Mouse (Mus musculus): ENCODE data around the gene Foxd2.

Foxd2 gene

DNA sequence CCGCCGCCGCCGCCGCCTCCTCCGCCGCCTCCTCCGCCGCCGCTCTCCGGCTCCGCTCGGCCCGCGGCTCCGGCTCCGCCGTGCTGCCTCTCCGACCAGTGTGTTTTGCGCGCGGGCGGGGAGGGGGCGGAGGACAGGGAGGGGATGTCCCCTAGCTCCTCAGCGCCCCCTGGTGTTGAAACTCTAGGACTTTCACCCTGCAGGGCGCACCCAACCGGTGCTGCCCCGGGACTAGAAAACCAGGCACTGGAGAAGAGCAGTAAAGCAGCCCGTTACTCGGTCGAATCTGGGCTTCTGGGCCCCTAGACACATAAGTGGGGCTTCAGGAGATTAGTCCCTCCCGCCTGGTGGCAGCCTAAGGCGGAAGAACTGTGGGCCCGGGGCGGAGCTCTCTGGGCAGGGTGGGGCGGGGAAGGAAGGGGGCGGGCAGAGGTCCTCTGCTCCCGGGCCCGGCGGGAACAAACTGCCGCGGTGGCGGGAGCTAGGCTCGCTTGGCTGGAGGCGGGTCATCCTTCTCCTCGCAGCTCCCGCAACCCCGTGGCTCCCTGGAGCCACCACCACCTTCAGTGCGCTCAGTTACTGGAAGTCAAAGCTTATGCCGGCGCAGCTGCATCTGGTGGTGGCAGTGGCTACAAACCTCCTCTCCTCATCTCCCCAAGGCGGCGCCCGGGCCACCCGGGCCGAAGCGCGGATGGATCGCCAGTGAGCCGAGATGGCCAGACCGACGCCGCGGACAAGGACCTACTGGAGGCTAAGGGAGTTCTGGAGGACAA lies at the start of gene Foxd2:
Foxd2 (minus strand) TSS at position 45 of the 773 bp plus-strand sequence.
- ChIA-PET CTCF (interaction anchor here (0.6 to 3.1 kb wide), 45 partner anchors 9 to 1111 kb away, joined by 3 to 54 read pairs (median 4); partner anchors contain the start of genes Foxe3 (in 3 of the 4) and Stil (in 1 of the 4)), POLR2A (interaction anchor here in 3 of 4 experiments (0.6 to 1.8 kb wide), 9 partner anchors 9 to 243 kb away, joined by 3 to 6 read pairs (median 3); partner anchors contain the start of genes Cmpk1 (in 1 of the 3) and Stil (in 1 of the 3))

DNA sequence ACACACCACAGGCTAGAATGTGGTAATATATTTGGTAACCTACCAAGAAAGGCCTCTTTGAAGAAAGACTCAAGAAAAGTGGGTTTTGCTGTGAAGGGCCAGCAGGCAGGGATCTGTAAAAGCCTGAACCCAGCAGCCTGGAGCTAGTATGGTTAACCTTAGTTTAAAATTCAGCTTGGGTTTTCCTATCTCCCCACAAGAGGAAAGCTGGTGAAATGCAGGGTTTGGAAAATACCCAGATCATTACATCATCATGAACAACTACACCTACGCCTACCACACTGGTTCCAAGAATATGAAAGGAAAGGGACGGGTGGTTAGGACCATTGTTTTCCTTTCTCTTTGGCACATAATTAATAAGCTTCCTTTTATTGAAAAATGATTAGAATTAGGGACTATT lies 49.6 kb upstream of the Foxd2 start:
- ChIA-PET POLR2A (interaction anchor here in 1 of 4 experiments (1.9 kb wide), 1 partner anchor 41 kb away, joined by 5 read pairs; the partner anchor contains the start of gene Stil), CTCF (no interaction called here)

DNA sequence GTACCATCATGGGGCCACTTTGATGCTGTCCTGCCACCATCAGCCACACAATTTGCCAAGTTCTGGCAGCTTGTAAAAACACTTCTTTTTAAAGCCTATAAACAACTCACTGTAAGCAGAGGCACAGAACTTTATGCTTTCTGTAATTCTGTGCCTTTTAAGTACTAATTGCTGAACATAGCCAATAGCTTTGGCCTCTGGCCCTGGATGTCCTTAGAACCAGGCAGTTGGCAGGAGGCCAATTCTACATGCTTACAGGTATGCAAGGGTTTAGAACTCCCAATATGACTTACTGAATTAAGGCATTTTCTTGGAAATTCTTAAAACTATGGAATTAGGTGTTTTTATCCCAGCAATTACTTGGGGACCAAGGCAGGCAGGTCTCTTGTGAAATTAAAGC lies 48.7 kb upstream of the Foxd2 start:
- CTCF ChIA-PET: no interaction called here
- POLR2A ChIA-PET: interaction anchor here in 1 of 4 experiments (0.9 kb wide), 1 partner anchor 9 kb away, joined by 3 read pairs; no protein-coding TSS in a partner anchor

DNA sequence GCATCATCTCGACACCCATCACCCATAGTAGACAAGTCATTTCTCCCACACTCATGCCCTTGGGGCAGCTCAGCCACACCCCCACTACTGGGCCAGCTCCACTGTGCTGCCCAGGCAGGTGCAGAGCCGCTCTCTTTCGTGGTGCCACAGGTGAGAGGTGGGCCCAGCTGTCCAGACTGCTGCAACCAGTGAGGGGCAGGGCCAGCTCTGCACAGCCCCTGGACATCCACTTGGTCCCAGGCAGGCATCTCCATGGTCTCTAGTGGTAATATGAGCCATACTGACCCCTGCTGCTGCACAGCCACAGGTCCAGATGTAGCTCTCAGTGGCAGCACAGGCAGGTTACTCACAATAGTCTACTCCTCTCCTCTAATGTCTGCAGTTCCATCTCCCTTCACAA lies 44.5 kb upstream of the Foxd2 start:
- ChIA-PET CTCF (interaction anchor here in 1 of 4 experiments (0.7 kb wide), 1 partner anchor 46 kb away, joined by 7 read pairs; no protein-coding TSS in a partner anchor), POLR2A (no interaction called here)

DNA sequence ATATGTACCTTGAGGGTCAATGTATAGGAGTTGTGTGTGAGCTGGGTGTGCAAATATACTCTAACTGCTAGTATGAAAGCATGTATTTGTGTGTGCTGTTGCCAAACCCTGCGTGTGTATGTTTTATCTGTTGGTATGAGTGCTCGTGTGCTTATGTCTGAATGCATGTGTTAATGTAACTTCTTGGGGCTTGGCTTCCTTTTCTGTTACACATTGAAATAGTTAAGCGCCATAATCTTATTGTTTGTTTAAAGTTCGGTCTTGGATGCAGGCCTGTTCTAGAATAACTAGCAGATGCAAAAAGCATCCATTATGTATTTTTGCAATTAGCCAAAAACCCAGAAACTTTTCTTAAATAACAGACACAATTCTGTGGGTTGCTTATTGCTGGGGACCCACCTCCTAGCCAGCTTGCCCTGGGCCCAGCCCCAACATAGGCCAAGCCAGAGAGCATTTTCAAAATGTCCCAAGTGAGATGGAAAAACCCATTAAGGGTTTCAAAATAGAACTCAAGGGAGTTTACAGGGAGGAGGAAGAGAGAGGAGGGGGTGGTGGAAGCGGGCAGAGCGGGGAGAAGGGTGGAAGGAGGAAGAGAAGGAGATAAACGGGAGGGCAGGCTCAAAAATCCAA lies 39.3 kb upstream of the Foxd2 start:
- ChIA-PET POLR2A (no interaction called here), CTCF (interaction anchor here in 3 of 4 experiments (0.6 to 2.2 kb wide), 14 partner anchors 9 to 300 kb away, joined by 3 to 11 read pairs (median 3); partner anchors contain the start of gene Foxd2 (in 1 of the 3))

DNA sequence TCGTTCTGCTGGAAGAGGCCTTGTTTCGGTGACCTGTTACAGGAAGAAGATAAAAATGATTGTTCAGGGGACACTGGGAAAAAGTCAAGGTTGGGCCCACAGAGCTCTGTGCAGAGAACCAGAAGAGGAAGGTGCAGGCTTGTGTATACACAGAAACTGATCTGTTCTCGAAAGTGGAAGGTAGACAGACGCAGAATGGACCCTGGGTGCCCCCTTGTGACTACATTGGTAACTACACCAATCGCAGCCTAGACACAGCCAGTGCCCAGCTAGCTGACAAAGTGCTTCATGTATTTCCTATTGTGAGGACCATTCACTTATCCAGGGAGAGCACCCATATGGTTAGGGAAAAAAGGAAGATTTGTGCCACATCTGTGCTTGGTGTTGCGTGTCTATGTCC lies 38.7 kb upstream of the Foxd2 start:
- ChIA-PET POLR2A (interaction anchor here in 2 of 4 experiments (0.6 kb wide), 2 partner anchors 52 to 179 kb away, joined by 3 read pairs; partner anchors contain the start of gene Stil (in 1 of the 2)), CTCF (interaction anchor here (0.6 to 2.2 kb wide), 18 partner anchors 8 to 299 kb away, joined by 3 to 11 read pairs (median 3); partner anchors contain the start of gene Foxd2 (in 1 of the 4))

DNA sequence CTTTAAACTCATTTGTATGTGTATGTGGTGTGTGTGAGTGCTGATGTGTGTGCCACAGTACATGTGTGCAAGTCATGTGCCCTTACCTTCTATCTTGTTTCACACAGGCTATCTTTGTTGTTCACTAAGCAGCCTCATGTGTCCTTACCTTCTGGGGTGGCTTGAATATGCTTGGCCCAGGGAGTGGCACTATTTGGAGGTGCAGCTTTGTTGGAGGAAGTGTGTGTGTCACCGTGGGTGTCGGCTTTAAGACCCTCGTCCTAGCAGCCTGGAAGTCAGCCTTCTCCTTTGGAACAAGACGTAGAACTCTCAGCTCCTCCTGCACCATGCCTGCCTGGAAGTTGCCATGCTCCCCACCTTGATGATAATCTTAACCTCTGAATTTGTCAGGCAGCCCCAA lies 37.7 kb upstream of the Foxd2 start:
- ChIA-PET CTCF (interaction anchor here in 3 of 4 experiments (0.6 to 2.2 kb wide), 9 partner anchors 9 to 298 kb away, joined by 3 to 11 read pairs (median 5); partner anchors contain the start of gene Foxd2 (in 1 of the 3)), POLR2A (interaction anchor here in 2 of 4 experiments (0.7 to 0.8 kb wide), 2 partner anchors 9 to 31 kb away, joined by 3 read pairs; no protein-coding TSS in a partner anchor)

DNA sequence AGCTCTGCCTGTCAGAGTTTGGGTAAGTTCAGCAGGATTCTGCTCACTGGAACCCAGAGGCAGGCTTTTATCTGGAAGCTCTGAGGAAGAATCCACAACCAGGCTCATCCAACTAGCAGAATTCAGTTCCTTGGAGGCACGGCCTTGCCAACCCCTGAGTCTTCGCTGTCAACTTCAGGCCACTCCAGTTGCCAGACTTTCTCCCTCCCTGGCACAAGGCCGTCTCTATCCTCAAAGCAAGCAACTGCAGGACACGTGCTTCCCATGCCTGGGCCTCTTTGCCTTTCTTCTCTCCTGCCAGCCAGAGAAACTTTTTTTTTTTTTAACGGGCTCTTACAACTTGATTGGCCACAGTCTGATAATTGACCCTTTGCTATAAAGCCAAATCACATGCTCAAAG lies 36.3 kb upstream of the Foxd2 start:
- ChIA-PET CTCF (interaction anchor here in 1 of 4 experiments (1.0 kb wide), 1 partner anchor 32 kb away, joined by 4 read pairs; no protein-coding TSS in a partner anchor), POLR2A (interaction anchor here in 1 of 4 experiments (0.7 kb wide), 1 partner anchor 144 kb away, joined by 3 read pairs; the partner anchor contains the start of gene Pdzk1ip1)

DNA sequence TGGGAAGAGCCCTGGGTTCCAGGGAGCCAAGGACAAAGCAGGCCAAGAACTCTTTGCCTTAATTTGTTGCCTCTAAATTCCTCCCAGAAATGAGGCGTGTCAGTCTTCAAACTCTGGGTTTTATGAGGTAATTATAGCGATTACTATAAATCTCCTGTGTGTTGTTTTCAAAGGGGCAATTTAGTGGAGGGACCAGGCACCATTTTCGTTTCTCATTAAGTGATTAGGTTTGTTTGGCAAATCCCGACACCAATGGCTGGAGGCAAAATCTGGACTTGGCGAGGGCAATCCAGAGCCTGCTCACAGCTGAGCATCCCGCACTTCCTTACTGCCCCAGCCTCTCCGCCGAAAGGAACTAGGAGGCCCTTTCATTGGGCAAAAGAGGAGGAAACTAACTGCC lies 33.9 kb upstream of the Foxd2 start:
- POLR2A ChIA-PET: no interaction called here

DNA sequence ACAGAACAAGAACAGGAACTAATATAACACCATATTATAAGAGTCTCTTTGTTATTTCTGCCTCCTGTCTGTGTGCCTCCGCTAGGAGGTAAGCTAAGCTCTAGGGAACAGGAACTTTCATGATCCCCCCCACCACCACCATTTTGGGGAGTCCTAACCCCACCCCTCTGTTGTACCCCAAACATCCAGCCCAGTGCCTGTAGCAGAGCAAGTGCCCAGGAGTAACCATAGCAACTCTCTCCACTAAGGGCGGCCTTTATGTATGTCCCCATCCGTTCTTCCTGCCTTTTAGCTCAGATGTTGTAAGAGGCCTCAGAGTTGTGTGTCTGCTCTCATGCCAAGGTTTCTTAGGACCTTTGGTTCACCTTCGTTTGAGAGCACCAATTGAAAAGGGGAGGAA lies 33.4 kb upstream of the Foxd2 start:
- ChIA-PET POLR2A (no interaction called here), CTCF (interaction anchor here in 1 of 4 experiments (0.9 kb wide), 1 partner anchor 253 kb away, joined by 4 read pairs; no protein-coding TSS in a partner anchor)

More for the DNA sequence above, 33.9 kb upstream of the Foxd2 start:
- CTCF ChIA-PET: interaction anchor here in 1 of 4 experiments (0.6 kb wide), 1 partner anchor 34 kb away, joined by 3 read pairs; the partner anchor contains the start of gene Foxd2

DNA sequence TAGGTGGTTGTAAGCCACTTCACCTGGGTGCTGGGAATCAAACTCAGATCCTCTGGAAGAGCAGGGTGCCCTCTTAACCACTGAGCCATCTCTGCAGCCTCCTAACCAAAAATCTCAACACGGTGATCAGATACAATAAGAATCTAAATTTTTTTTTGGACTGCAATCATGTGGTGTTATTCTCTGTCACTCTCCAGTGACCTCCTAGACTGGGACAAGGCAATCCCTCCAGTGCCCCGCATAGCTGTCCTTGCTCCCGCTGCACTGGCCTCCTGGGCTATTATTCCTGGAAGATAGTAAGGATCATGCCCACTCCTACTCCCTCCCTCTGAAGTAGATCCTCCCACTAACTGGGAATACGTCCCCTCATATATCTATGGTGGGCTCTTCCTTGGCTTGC lies 32.6 kb upstream of the Foxd2 start:
- CTCF ChIA-PET: interaction anchor here in 2 of 4 experiments (0.5 to 0.9 kb wide), 2 partner anchors 105 to 252 kb away, joined by 4 read pairs; no protein-coding TSS in a partner anchor
- POLR2A ChIA-PET: no interaction called here

DNA sequence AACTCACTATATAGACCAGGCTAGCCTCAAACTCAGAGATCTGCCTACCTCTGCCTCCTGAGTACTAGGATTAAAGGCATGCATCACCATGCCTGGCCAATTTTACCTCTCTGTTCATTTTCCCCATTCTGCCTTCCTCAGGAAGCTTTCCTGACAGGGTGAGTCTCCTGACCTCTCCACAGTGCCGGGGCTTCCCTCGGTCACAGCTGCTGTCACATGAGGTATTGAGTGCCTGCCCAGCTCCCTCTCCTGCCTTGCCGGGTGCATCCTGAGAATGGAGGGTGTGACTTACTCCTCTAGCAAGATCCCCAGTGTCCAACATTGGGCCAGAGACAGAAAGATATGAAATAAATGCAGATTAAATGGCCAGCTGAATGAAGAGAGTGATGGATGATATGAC lies 29.6 kb upstream of the Foxd2 start:
- ChIA-PET POLR2A (no interaction called here), CTCF (interaction anchor here in 1 of 4 experiments (0.5 kb wide), 1 partner anchor 298 kb away, joined by 9 read pairs; no protein-coding TSS in a partner anchor)

DNA sequence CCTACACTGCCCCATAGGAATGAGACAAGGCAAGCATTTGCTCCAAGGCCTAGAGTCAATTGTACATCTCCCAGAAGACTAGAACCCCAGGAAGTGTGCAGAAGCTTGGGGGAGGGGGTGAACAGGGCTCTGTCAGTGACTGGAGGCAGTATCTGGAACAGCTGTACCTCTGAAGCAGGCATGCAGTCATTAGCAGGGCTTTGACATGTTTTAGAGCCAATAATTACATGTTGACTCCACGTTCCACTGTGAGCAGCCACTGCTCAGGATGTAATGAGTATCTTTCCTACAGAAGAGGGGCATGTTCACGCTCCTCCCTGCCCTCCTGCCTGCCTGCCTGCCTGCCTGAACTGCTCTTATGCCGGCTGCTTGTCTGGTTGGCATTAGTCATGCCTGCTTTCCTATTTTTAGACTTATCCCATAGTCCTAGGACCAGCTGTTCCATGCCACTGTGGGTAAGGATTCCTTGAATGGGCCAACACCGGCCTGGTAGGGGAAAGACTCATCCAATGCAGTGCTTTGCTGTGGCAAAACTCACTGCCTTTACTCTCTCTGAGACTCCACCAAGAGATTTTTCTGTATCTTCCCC lies 28.9 kb upstream of the Foxd2 start:
- CTCF ChIA-PET: no interaction called here
- POLR2A ChIA-PET: interaction anchor here in 2 of 4 experiments (0.7 to 1.1 kb wide), 2 partner anchors 8 to 1001 kb away, joined by 3 read pairs; no protein-coding TSS in a partner anchor

DNA sequence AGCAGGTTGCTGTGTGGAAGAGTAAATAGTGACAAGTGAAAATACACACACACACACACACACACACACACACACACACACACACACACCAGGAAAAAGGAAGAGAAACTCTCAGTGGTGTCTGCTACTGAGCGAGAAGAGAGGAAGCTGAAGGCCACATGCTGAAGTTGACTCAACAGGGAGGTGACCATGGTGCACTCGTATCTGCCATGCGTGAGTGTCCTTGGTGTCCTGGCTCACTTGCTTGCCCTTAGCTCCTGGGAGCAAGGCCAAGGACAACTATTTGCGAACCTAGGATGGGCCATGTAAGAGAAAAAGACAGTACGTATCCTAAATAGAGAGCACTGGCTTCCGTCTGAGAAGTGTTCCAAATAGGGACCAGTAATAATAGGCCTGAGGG lies 25.5 kb upstream of the Foxd2 start:
- CTCF ChIA-PET: interaction anchor here in 1 of 4 experiments (0.6 kb wide), 2 partner anchors 192 to 322 kb away, joined by 3 to 4 read pairs; no protein-coding TSS in a partner anchor
- POLR2A ChIA-PET: interaction anchor here in 2 of 4 experiments (0.6 to 0.7 kb wide), 5 partner anchors 129 to 518 kb away, joined by 3 to 7 read pairs (median 3); no protein-coding TSS in a partner anchor

DNA sequence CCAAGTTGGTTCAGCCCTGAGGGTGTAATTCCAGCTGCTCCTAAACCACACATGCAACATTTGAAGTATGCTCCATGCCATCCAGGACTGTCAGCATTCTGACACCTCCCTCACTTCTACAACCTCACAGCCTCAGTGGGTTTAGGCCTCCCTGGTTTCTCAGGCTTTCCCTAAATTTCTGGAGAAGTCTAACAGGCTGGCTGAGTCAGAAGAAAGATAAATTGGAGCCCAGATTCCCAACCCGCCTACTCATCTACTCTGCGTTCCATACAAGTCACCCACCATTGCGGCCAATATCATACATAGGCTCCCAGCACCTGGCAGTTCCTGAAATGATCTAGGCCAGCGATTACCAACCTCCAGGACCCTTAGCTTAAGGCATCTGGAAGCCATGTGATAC lies 24.1 kb upstream of the Foxd2 start:
- POLR2A ChIA-PET: no interaction called here
- CTCF ChIA-PET: no interaction called here

DNA sequence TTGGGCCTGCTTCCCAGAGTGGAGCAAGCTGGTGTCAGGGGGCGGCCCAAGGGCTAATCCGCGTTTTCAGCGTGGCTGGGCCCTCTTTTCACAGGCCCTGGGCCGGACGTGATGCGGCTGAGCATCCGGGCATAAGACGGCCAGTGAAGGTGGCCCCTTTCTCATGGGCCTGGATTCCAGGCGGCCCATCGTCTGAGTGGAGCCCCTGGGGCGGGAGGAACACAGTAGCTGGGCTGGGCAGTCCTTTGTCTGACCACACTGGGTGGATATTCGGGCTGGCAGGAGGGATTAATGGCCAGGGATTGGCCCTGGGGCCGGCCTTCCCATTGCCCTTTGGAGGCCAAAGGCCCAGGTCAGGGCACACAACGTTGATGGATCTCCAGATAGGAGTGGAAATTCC lies 20.5 kb upstream of the Foxd2 start:
- POLR2A ChIA-PET: no interaction called here
- CTCF ChIA-PET: interaction anchor here in 1 of 4 experiments (0.6 to 1.0 kb wide), 2 partner anchors 16 to 240 kb away, joined by 3 to 13 read pairs; no protein-coding TSS in a partner anchor

DNA sequence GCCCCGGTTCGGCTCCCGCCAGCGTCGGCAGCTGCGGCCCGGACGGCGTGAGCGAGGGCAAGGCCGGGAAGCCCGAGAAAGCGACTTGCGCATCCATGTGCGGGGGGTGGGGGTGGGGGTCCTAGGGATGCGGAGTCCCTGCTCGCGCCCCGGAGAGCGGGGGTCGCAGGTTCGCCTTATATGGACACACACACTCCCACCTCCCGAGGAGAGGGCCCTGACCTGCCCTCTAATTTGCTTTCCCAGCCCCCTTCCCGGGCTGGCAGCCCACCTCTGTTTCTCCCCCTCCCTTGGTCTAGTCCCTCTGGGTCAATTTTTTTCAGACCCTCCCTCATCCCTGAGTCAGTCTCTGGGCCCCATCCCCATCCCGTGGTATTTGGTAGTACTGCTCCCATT lies 17.2 kb upstream of the Foxd2 start, which contains the start of gene Foxe3:
Foxe3 (minus strand) TSS at position 97 of the 396 bp plus-strand sequence.
- CTCF ChIA-PET: interaction anchor here (0.6 to 1.9 kb wide), 4 partner anchors 17 to 858 kb away, joined by 5 to 10 read pairs (median 6); partner anchors contain the start of gene Foxd2 (in 3 of the 4)
- POLR2A ChIA-PET: interaction anchor here in 1 of 4 experiments (0.7 kb wide), 1 partner anchor 46 kb away, joined by 3 read pairs; no protein-coding TSS in a partner anchor

All from embryonic stem cell, embryonic (primary cell).